Mouse (Mus musculus) lung, postnatal 10 days (tissue): Measurements from ENCODE around the gene Nrcam.

Experiments used
- DNase-seq: peaks from one replicate; pipeline ENCODE4 v3.0.0; 2021

The Nrcam gene

DNA sequence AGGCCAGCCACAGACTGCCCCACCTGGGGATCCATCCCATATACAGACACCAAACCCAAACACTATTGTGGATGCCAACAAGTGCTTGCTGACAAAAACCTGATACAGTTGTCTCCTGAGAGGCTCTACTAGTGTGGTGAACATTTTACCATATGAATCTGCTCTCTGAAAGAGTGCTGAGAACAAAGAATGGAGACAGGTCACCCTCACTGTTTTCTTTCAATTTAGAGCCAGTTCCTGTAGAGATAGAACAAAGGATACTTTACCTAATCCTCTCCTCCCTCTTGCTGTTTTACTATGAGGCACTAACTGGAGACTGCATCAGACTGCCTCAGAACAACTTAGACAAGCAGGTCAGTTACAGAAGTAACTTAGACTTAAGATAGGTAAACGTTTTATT lies 311.9 kb downstream of the Nrcam start:
- DNase-seq = no peak
